Mouse (Mus musculus): ENCODE data around the gene Scfd2. TPM values are rescaled to one million over a fixed set of nuclear protein-coding genes. Genes with fewer than 3 reads are reported as not detected.

Gene Scfd2
- polyA plus RNA-seq, 1 experiment from 2014 or later, result 12.9 TPM

GRCm38 (mm10) chr5:74365984-74366709 lies 165.4 kb downstream of the Scfd2 start:
- Histone ChIP-seq H3K9me3 (replicated peaks; ENCODE audit: control insufficient read depth, low read length) (no peaks in the 10 kb centered on the region), H3K36me3 (ENCODE audit: control insufficient read depth, insufficient read depth, low read length) (no peaks in the 10 kb centered on the region), H3K4me1 (ENCODE audit: control insufficient read depth, insufficient read depth, low read length) (peaks cover 7% of the 10 kb centered on the region), H3K9ac (ENCODE audit: low read depth, low read length) (no peak overlapping the region), H3K4me2 (no peak overlapping the region), H3K27me3 (ENCODE audit: control insufficient read depth, insufficient read depth, low read length) (no peaks in the 10 kb centered on the region), H3K4me3 (ENCODE audit: low read depth, low read length) (no peak overlapping the region), H3K27ac (ENCODE audit: low read depth, low read length) (no peak overlapping the region)
- no peak for ATAC-seq (replicated peaks; ENCODE audit: insufficient number of reproducible peaks, low FRiP score, low TSS enrichment)
- 47% methylated on average over 4 of the region's 4 CpGs for WGBS (ENCODE audit: insufficient replicate concordance)

GRCm38 (mm10) chr5:74365408-74365807 lies 166.2 kb downstream of the Scfd2 start:
- Histone ChIP-seq H3K4me1 (ENCODE audit: control insufficient read depth, insufficient read depth, low read length) (peaks cover 11% of the 10 kb centered on the region), H3K36me3 (ENCODE audit: control insufficient read depth, insufficient read depth, low read length) (no peaks in the 10 kb centered on the region), H3K9me3 (replicated peaks; ENCODE audit: control insufficient read depth, low read length) (no peaks in the 10 kb centered on the region), H3K4me3 (ENCODE audit: low read depth, low read length) (no peak overlapping the region), H3K27ac (ENCODE audit: low read depth, low read length) (no peak overlapping the region), H3K27me3 (ENCODE audit: control insufficient read depth, insufficient read depth, low read length) (no peaks in the 10 kb centered on the region), H3K9ac (ENCODE audit: low read depth, low read length) (no peak overlapping the region), H3K4me2 (no peak overlapping the region)
- ATAC-seq (replicated peaks; ENCODE audit: insufficient number of reproducible peaks, low FRiP score, low TSS enrichment), result no peak
- WGBS (ENCODE audit: insufficient replicate concordance), result 82% methylated on average over 6 of the region's 6 CpGs

GRCm38 (mm10) chr5:74363296-74363695 lies 168.3 kb downstream of the Scfd2 start:
- Histone ChIP-seq H3K36me3 (ENCODE audit: control insufficient read depth, insufficient read depth, low read length) (no peaks in the 10 kb centered on the region), H3K27ac (ENCODE audit: low read depth, low read length) (no peak overlapping the region), H3K4me3 (ENCODE audit: low read depth, low read length) (no peak overlapping the region), H3K4me2 (no peak overlapping the region), H3K27me3 (ENCODE audit: control insufficient read depth, insufficient read depth, low read length) (no peaks in the 10 kb centered on the region), H3K9me3 (replicated peaks; ENCODE audit: control insufficient read depth, low read length) (no peaks in the 10 kb centered on the region), H3K9ac (ENCODE audit: low read depth, low read length) (no peak overlapping the region), H3K4me1 (ENCODE audit: control insufficient read depth, insufficient read depth, low read length) (peaks cover 11% of the 10 kb centered on the region)
- WGBS (ENCODE audit: insufficient replicate concordance), result 30% methylated on average over 1 of the region's 1 CpGs
- ATAC-seq (replicated peaks; ENCODE audit: insufficient number of reproducible peaks, low FRiP score, low TSS enrichment), result no peak

GRCm38 (mm10) chr5:74361531-74361930 lies 170.0 kb downstream of the Scfd2 start:
- Histone ChIP-seq H3K9me3 (replicated peaks; ENCODE audit: control insufficient read depth, low read length) (no peaks in the 10 kb centered on the region), H3K36me3 (ENCODE audit: control insufficient read depth, insufficient read depth, low read length) (no peaks in the 10 kb centered on the region), H3K4me3 (ENCODE audit: low read depth, low read length) (no peak overlapping the region), H3K27ac (ENCODE audit: low read depth, low read length) (peak overlapping the region; percentile 73; the same call in 1 of the 2 replicates), H3K27me3 (ENCODE audit: control insufficient read depth, insufficient read depth, low read length) (no peaks in the 10 kb centered on the region), H3K9ac (ENCODE audit: low read depth, low read length) (no peak overlapping the region), H3K4me1 (ENCODE audit: control insufficient read depth, insufficient read depth, low read length) (peaks cover 13% of the 10 kb centered on the region), H3K4me2 (no peak overlapping the region)
- WGBS (ENCODE audit: insufficient replicate concordance), result 17% methylated on average over 5 of the region's 5 CpGs
- peak; percentile 84 for ATAC-seq (replicated peaks; ENCODE audit: insufficient number of reproducible peaks, low FRiP score, low TSS enrichment)

GRCm38 (mm10) chr5:74358033-74358432 lies 173.5 kb downstream of the Scfd2 start:
- WGBS (ENCODE audit: insufficient replicate concordance), result 38% methylated on average over 8 of the region's 8 CpGs
- Histone ChIP-seq H3K9me3 (replicated peaks; ENCODE audit: control insufficient read depth, low read length) (no peaks in the 10 kb centered on the region), H3K4me3 (ENCODE audit: low read depth, low read length) (no peak overlapping the region), H3K27ac (ENCODE audit: low read depth, low read length) (peak overlapping the region; percentile 46; the same call in 1 of the 2 replicates), H3K4me2 (no peak overlapping the region), H3K9ac (ENCODE audit: low read depth, low read length) (no peak overlapping the region), H3K4me1 (ENCODE audit: control insufficient read depth, insufficient read depth, low read length) (peaks cover 8% of the 10 kb centered on the region), H3K27me3 (ENCODE audit: control insufficient read depth, insufficient read depth, low read length) (no peaks in the 10 kb centered on the region), H3K36me3 (ENCODE audit: control insufficient read depth, insufficient read depth, low read length) (no peaks in the 10 kb centered on the region)
- no peak for ATAC-seq (replicated peaks; ENCODE audit: insufficient number of reproducible peaks, low FRiP score, low TSS enrichment)

GRCm38 (mm10) chr5:74355416-74356177 lies 176.0 kb downstream of the Scfd2 start:
- 55% methylated on average over 2 of the region's 2 CpGs for WGBS (ENCODE audit: insufficient replicate concordance)

GRCm38 (mm10) chr5:74350909-74351308 lies 180.7 kb downstream of the Scfd2 start:
- no peak for ATAC-seq (replicated peaks; ENCODE audit: insufficient number of reproducible peaks, low FRiP score, low TSS enrichment)
- Histone ChIP-seq H3K36me3 (ENCODE audit: control insufficient read depth, insufficient read depth, low read length) (no peaks in the 10 kb centered on the region), H3K4me3 (ENCODE audit: low read depth, low read length) (no peak overlapping the region), H3K9me3 (replicated peaks; ENCODE audit: control insufficient read depth, low read length) (no peaks in the 10 kb centered on the region), H3K27ac (ENCODE audit: low read depth, low read length) (no peak overlapping the region), H3K4me2 (no peak overlapping the region), H3K27me3 (ENCODE audit: control insufficient read depth, insufficient read depth, low read length) (no peaks in the 10 kb centered on the region), H3K4me1 (ENCODE audit: control insufficient read depth, insufficient read depth, low read length) (peaks cover 9% of the 10 kb centered on the region; the same call in 1 of the 2 replicates), H3K9ac (ENCODE audit: low read depth, low read length) (no peak overlapping the region)
- 73% methylated on average over 4 of the region's 4 CpGs for WGBS (ENCODE audit: insufficient replicate concordance)

More at GRCm38 (mm10) chr5:74355416-74356177, 176.0 kb downstream of the Scfd2 start:
- Histone ChIP-seq H3K9me3 (replicated peaks; ENCODE audit: control insufficient read depth, low read length) (no peaks in the 10 kb centered on the region), H3K4me1 (ENCODE audit: control insufficient read depth, insufficient read depth, low read length) (peaks cover 2% of the 10 kb centered on the region; the same call in 1 of the 2 replicates), H3K27me3 (ENCODE audit: control insufficient read depth, insufficient read depth, low read length) (no peaks in the 10 kb centered on the region), H3K36me3 (ENCODE audit: control insufficient read depth, insufficient read depth, low read length) (no peaks in the 10 kb centered on the region), H3K9ac (ENCODE audit: low read depth, low read length) (no peak overlapping the region), H3K4me2 (no peak overlapping the region), H3K4me3 (ENCODE audit: low read depth, low read length) (no peak overlapping the region), H3K27ac (ENCODE audit: low read depth, low read length) (no peak overlapping the region)
- ATAC-seq (replicated peaks; ENCODE audit: insufficient number of reproducible peaks, low FRiP score, low TSS enrichment), result no peak

- WGBS (ENCODE audit: insufficient replicate concordance), result 57% methylated on average over 11 of the region's 11 CpGs
- H3K9ac ChIP-seq (ENCODE audit: low read depth, low read length), result no peak overlapping the region
- 0 out of 2 replicates have a peak overlapping the region, but pooled peaks have one; percentile 35 for H3K27ac ChIP-seq (ENCODE audit: low read depth, low read length)
- no peak for ATAC-seq (replicated peaks; ENCODE audit: insufficient number of reproducible peaks, low FRiP score, low TSS enrichment)
- no peaks in the 10 kb centered on the region for H3K9me3 ChIP-seq (replicated peaks; ENCODE audit: control insufficient read depth, low read length)
- no peak overlapping the region for H3K4me3 ChIP-seq (ENCODE audit: low read depth, low read length)
- H3K36me3 ChIP-seq (ENCODE audit: control insufficient read depth, insufficient read depth, low read length), result no peaks in the 10 kb centered on the region
- peaks cover 9% of the 10 kb centered on the region; the same call in 1 of the 2 replicates for H3K4me1 ChIP-seq (ENCODE audit: control insufficient read depth, insufficient read depth, low read length)
- H3K27me3 ChIP-seq (ENCODE audit: control insufficient read depth, insufficient read depth, low read length), result no peaks in the 10 kb centered on the region
- no peak overlapping the region for H3K4me2 ChIP-seq
Observed at GRCm38 (mm10) chr5:74348079-74348870, 183.3 kb downstream of the Scfd2 start.
